ENCODE assay signal across 24 mouse cellular contexts in genomic region chr12:100720801-100721200, GRCm38 (mm10).
"Had no signal": no experiment of that assay in that cellular context is flagged by ENCODE, and none has a peak within 500 bp of the region (broad histone marks: within the 10 kb centered on the region; RNA-seq: fewer than 3 reads in every experiment).

No protein-coding gene starts in this region.

- H3K9ac ChIP-seq: heart, embryonic 12.5 days; hindbrain, embryonic 12.5 days; hindbrain, embryonic 14.5 days; limb, embryonic 12.5 days; liver, embryonic 12.5 days; liver, embryonic 14.5 days had no signal

- H3K9me3 ChIP-seq: heart, embryonic 10.5 days; heart, embryonic 12.5 days; hindbrain, embryonic 10.5 days; hindbrain, embryonic 12.5 days; limb, embryonic 10.5 days; limb, embryonic 12.5 days; liver, embryonic 12.5 days had no signal

- ATAC-seq: hindbrain, embryonic 16.5 days; inflammation-experienced regulatory T-cells, adult 6 months; intestine, postnatal 0 days; liver, embryonic 12.5 days had no signal

- H3K27ac ChIP-seq: heart, embryonic 10.5 days; hindbrain, embryonic 10.5 days; hindbrain, embryonic 12.5 days; hindbrain, embryonic 14.5 days; layer of hippocampus, adult 2 months; left cerebral cortex, adult 2 months; limb, embryonic 10.5 days; limb, embryonic 12.5 days; liver, embryonic 12.5 days; liver, embryonic 14.5 days had no signal

- H3K27me3 ChIP-seq: heart, embryonic 12.5 days; hindbrain, embryonic 12.5 days; limb, embryonic 12.5 days; liver, embryonic 12.5 days had no signal

- H3K4me2 ChIP-seq: heart, embryonic 12.5 days; hindbrain, embryonic 12.5 days; hindbrain, embryonic 14.5 days; limb, embryonic 12.5 days; liver, embryonic 12.5 days had no signal

- H3K36me3 ChIP-seq: heart, embryonic 10.5 days; heart, embryonic 12.5 days; hindbrain, embryonic 10.5 days; hindbrain, embryonic 12.5 days; limb, embryonic 10.5 days; limb, embryonic 12.5 days; liver, embryonic 12.5 days had no signal

- H3K4me3 ChIP-seq: heart, embryonic 10.5 days; heart, embryonic 12.5 days; hindbrain, embryonic 10.5 days; hindbrain, embryonic 12.5 days; layer of hippocampus, adult 2 months; left cerebral cortex, adult 2 months; limb, embryonic 10.5 days; limb, embryonic 12.5 days; liver, embryonic 12.5 days had no signal

- DNase-seq: gastrocnemius, postnatal 14 days; gastrocnemius, postnatal 36 days; heart, postnatal 10 days; heart, postnatal 4 days; kidney, adult 18-20 months; kidney, adult 8-10 months; kidney, postnatal 10 days; kidney, postnatal 25 days; kidney, postnatal 4 days; liver had no signal
